Mouse (Mus musculus) kidney, postnatal 25 days (tissue): Measurements from ENCODE around the gene Lmntd1.
A peak's percentile ranks its signal among the peaks of the same experiment; 100 is the strongest.

Source experiments
- DNase-seq, 2 experiments: peaks; one replicate each; pipeline ENCODE4 v3.0.0; 2021; ENCODE audit warnings: mixed read lengths in 2 of 2

The Lmntd1 gene

GRCm38 (mm10) chr6:145431747-145432146, 182.4 kb downstream of the Lmntd1 start:
- no peak for DNase-seq

DNA sequence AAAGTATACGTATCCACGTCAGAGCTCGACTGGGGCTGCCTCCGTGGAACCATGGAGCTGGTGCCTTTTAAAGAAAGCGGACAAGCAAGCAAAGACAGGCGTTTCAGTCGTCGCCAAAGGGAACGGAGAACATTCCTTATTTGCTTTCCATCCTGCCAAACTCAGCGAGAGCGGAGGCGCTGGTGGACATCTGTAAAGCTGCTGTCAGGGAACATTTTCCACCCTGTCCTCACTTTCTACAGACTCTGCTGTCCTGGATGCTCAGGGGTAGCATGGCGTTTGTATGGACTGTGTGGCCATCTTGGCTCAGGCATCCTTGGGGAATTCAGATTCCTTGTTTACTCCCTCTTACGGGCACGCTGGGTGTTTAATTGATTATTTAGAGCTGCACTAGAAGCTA, 186.7 kb downstream of the Lmntd1 start:
- DNase-seq, result no peak

GRCm38 (mm10) chr6:145426501-145426900, 187.6 kb downstream of the Lmntd1 start:
- DNase-seq, result no peak

GRCm38 (mm10) chr6:145424156-145424555, 190.0 kb downstream of the Lmntd1 start:
- no peak for DNase-seq

DNA sequence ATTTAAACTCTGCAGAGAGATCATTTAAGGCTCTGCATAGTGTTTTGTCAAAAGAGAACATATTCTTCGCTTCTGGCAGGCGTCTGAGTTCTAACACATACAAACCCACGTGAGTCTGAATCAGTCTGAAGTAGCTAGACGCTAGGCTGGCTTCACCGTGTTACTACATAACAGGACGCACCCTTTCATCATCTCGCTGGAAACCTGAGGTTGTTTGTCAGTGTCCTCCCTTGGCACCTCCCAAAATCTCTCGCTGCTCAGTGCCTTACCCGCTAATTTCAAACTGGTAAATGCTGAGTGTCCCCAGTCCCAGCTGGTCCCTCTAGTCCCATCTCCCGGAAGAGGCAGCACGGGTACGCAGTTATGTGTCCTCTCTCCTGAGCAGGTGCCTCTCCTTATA, 190.6 kb downstream of the Lmntd1 start:
- DNase-seq, result no peak

- no peak for DNase-seq
Measured at GRCm38 (mm10) chr6:145421666-145422065, 192.5 kb downstream of the Lmntd1 start.

- DNase-seq, result no peak
Measured at GRCm38 (mm10) chr6:145420407-145420806, 193.7 kb downstream of the Lmntd1 start.

- DNase-seq, result no peak
Measured at GRCm38 (mm10) chr6:145418856-145419255, 195.3 kb downstream of the Lmntd1 start.

- DNase-seq, result no peak
Measured at GRCm38 (mm10) chr6:145417720-145418440, 196.2 kb downstream of the Lmntd1 start.

GRCm38 (mm10) chr6:145417014-145417719, 197.0 kb downstream of the Lmntd1 start:
- DNase-seq, result peak; percentile 50 to 60

- no peak for DNase-seq
Measured at GRCm38 (mm10) chr6:145404369-145405051, 209.6 kb downstream of the Lmntd1 start.

DNA sequence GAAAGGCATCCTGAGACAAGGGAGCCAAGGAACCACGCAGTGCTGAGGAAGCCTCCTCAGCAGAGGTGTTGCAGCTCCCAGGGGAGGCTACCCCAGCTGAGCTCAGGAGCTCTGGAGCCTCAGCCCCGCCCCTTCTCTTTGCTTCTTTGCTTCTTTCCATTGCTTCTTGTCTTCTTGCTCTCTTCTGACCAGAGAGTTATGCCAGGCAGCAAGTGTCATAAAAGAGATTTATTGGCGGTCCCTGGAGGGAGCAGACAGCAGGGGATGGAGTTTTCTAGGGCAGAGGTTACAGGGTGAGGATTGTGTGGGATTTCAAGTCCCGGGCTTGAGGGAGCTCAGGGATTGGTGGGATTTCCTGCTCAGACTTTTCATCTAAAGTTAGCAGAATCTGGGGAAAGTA, 213.0 kb downstream of the Lmntd1 start:
- peak; percentile 16 to 48 for DNase-seq

- no peak for DNase-seq
Measured at GRCm38 (mm10) chr6:145397881-145398280, 216.2 kb downstream of the Lmntd1 start.

DNA sequence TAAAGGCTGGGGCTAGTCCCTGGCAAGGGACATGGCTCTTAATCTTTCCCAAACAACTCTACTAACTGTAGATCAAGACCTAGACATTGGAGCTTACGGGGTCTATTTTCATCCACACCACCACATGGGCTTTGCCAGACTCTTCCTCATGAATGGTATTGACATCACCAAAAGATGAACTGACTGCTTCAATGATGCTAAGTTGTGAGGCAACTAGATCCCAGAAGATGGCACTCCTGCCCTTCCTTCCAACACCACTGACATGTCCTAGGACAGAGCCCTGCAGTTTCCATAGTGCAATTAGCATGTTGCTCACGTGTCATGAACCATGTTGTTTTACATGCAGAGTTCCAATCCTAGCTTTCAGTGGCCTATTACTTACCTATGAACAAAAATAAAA, 217.6 kb downstream of the Lmntd1 start:
- no peak for DNase-seq

DNA sequence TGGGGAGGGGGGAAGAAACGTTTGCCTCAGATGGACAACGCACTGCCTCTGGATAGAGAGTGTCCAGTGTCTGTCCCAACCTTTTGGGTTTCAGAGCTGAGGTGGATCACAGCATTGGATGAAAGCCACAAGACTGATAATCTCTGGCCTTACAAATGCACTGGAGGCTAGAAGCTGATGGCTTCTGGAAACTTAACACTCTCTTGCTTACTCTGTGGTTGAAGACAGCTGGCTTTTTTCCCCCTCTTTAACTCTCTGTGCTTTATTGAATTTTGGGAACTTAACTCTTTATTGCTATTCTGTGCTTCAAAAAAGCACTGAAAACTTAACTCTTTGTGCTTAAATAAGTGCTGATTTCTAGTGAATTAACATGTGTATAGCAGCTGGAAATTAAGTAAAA, 223.7 kb downstream of the Lmntd1 start:
- DNase-seq, result no peak

- no peak for DNase-seq
Measured at GRCm38 (mm10) chr6:145389904-145390303, 224.2 kb downstream of the Lmntd1 start.

- no peak for DNase-seq
Measured at GRCm38 (mm10) chr6:145387378-145387777, 226.7 kb downstream of the Lmntd1 start.

GRCm38 (mm10) chr6:145382586-145383380, 231.3 kb downstream of the Lmntd1 start:
- no peak for DNase-seq

- DNase-seq, result no peak
Measured at GRCm38 (mm10) chr6:145380961-145381360, 233.2 kb downstream of the Lmntd1 start.

GRCm38 (mm10) chr6:145379175-145379574, 234.9 kb downstream of the Lmntd1 start:
- no peak for DNase-seq

DNA sequence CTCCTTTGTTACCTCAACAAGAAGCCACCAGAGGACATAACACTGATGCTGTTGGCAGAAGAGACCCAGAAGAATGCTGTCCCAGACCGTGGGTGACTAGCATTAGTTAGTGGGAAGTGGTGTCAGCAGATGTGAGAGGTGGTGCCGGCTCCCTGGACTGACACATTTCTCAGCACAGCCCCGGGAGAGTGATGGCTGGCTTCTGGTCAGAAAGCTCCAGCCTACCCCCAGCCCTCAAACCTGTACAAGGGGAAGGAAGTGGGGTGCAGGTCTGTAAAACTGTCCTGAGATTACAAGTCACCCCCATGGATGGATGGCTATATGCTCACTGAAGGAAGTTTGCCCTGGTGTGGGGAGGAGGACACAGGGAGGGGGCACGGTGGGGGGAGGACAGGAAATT, 235.4 kb downstream of the Lmntd1 start:
- no peak for DNase-seq

- no peak for DNase-seq
Measured at GRCm38 (mm10) chr6:145374372-145374771, 239.7 kb downstream of the Lmntd1 start.

GRCm38 (mm10) chr6:145373712-145374221, 240.4 kb downstream of the Lmntd1 start:
- DNase-seq, result peak in 1 of 2 experiments; percentile 41
